Mouse (Mus musculus) liver, postnatal 0 days (tissue): ENCODE results near the gene Prdx5. TPM values are rescaled to one million over a fixed set of nuclear protein-coding genes. Genes with fewer than 3 reads are reported as not detected.
A peak's percentile ranks its signal among the peaks of the same experiment; 100 is the strongest.

ENCODE experiments used
- ATAC-seq: fragments of 200-750 bp; cut with Nextera tagmentation; 2 replicates; pipeline ENCODE4 v1.8.0; 2017; ENCODE audit warnings: mild to moderate bottlenecking, moderate library complexity
- DNase-seq: peaks from one replicate; pipeline ENCODE4 v3.0.0-alpha.2; 2016
- H3K27ac ChIP-seq: fragments of 300-500 bp; sonication (generic); 2 replicates; pipeline ENCODE4 v1.5.1; 2014; ENCODE audit warnings: antibody characterized with exemption, moderate library complexity, mild to moderate bottlenecking, low read depth
- H3K27me3 ChIP-seq: fragments of 300-500 bp; sonication (generic); 2 replicates; pipeline ENCODE4 v1.6.1; 2014; ENCODE audit warnings: low read length, control low read depth, mixed read lengths; ENCODE audit not compliant: insufficient read depth
- H3K36me3 ChIP-seq: fragments of 300-500 bp; sonication (generic); replicated peaks from 2 replicates; pipeline ENCODE4 v1.6.1; 2014; ENCODE audit warnings: mild to moderate bottlenecking, control low read depth, low read length, moderate library complexity, mixed read lengths; ENCODE audit not compliant: insufficient read depth
- H3K4me1 ChIP-seq: fragments of 300-500 bp; sonication (generic); 2 replicates; pipeline ENCODE4 v1.6.1; 2014; ENCODE audit warnings: antibody characterized with exemption, mild to moderate bottlenecking, control low read depth; ENCODE audit not compliant: insufficient read depth
- H3K4me2 ChIP-seq: fragments of 300-500 bp; sonication (generic); 2 replicates; pipeline ENCODE4 v1.6.1; 2014; ENCODE audit warnings: low read depth, mild to moderate bottlenecking, low read length, moderate library complexity, mixed read lengths
- H3K4me3 ChIP-seq: fragments of 300-500 bp; sonication (generic); 2 replicates; pipeline ENCODE4 v1.5.1; 2014; ENCODE audit warnings: low read depth, low read length
- H3K9ac ChIP-seq: fragments of 300-500 bp; sonication (generic); replicated peaks from 2 replicates; pipeline ENCODE4 v1.6.1; 2014; ENCODE audit warnings: mild to moderate bottlenecking, moderate library complexity
- H3K9me3 ChIP-seq: fragments of 300-500 bp; sonication (generic); 2 replicates; pipeline ENCODE4 v1.6.1; 2016; ENCODE audit warnings: mild to moderate bottlenecking, control low read depth, low read length, mixed read lengths
- CTCF ChIP-seq: sonication (generic); IDR thresholded peaks from 2 replicates; pipeline ENCODE4 v1.5.1; 2016; ENCODE audit warnings: antibody characterized with exemption, low read depth
- EP300 ChIP-seq: IDR thresholded peaks from 2 replicates; pipeline ENCODE4 v1.6.1; 2016; ENCODE audit warnings: antibody characterized with exemption, low read depth, mild to moderate bottlenecking
- WGBS: fragments of 180-500 bp; shearing (Covaris S2); extraction: QIAGEN DNeasy Blood & Tissue Kit; methylation state at CpG from one replicate; pipeline ENCODE4 v1.1.7; 2014; ENCODE audit not compliant: insufficient replicate concordance; 5-methylcytosine and 5-hydroxymethylcytosine counted together
- polyA plus RNA-seq: library from polyadenylated mRNA; unstranded; fragments of >200 nt; fragmentation: Nextera tagmentation; extraction: Ambion mirVana; gene quantifications from 2 replicates; pipeline ENCODE4 v1.2.1, GENCODE M21; 2015

The Prdx5 gene
- polyA plus RNA-seq, 1 experiment from 2014 or later, result 371 TPM

DNA sequence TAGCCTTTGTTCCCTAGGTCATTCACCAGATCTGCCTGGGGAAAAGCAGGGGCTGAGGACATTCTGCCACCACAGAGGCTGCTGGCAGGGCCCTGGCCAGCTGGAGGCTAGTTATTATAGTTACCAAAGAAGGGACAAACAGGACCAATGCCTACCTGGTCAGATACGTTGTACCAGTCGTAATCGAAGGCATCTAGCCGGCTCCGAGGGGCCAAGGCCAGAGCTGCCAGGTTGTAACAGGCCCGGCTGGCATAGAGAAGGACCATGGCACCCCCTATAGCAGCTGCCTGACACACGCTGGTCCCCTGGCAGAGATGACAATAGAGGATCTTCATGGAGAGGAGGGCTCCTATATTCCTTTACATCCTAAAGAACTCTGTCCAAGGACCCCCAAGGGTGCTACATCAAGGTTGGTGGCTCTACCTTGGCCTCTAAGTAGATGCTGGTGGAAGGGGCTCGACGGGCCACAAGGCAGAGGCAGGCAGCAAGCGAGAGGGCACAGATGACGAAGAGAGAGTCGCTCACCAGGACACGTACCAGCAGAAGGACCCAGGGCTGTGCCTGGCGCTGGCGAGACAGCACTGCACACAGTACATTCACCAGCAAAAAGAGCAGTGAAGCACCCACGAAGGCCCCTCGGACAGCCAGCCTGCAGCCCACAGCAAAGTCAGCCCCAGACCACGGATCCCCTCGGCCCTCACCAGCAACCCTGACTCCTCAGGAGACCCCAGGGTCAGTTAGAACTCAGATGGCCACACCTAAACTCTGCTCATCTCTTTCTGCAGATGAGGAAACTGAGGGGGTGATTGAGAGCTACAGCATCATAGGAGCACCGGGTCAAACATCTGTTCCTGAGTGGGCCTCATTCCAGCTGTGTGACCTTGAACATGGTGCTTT, 29.4 kb upstream of the Prdx5 start:
- Histone ChIP-seq H3K9ac (no peak overlapping the region), H3K36me3 (no peaks in the 10 kb centered on the region), H3K4me3 (no peak overlapping the region), H3K4me1 (peaks cover 14% of the 10 kb centered on the region), H3K9me3 (no peaks in the 10 kb centered on the region), H3K27ac (no peak overlapping the region), H3K27me3 (peaks cover 18% of the 10 kb centered on the region), H3K4me2 (no peak overlapping the region)
- TF ChIP-seq EP300 (no peak), CTCF (no peak)
- no peak for ATAC-seq
- 85% methylated on average over 20 of the region's 20 CpGs for WGBS
- DNase-seq, result no peak

DNA sequence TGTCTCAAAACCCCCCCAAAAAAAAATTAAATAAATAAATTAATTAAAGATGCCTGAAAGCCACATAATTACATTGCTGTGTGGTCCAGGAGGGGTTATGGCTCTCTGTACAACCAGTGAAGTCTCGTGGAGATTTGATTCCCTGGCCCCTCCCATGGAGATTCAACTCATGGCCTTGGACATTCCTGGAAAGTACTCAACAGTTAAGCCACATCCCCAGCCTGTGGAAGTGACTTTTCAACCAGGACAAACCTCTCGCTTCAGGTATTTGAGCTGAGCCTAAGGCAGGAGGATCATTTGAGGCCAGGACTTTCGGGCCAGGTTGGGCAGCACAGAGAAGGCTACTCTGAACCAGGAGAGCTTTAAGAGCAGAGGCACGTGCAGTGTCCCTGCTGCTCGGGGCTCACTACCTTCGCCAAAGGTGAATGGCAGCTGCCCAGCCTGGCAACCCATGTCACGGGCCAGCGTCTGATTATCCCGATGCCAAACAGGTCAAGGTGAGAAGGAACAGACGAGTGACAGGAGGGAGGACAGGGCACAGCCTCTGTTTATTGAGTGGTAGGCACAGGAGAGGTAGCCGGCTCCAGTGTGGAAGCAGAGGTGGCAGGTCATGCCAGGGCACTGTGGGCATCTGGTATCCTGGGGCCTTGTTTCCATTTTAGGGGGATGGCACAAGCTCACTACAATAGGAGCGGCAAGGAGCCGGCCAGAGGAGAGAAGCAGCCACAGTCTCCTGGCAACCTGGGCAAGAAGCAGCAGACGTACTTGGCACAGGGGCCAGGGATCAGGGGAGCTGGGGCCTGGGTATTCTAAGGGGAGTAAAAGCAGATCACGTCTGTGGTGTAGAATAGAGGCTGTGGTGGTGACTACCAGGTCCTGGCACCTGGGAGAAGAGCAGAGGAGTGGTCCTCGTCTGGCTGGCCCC, 27.9 kb upstream of the Prdx5 start:
- no peak for TF ChIP-seq EP300
- TF ChIP-seq CTCF, result no peak
- Histone ChIP-seq H3K9ac (no peak overlapping the region), H3K36me3 (no peaks in the 10 kb centered on the region), H3K4me3 (no peak overlapping the region), H3K27ac (no peak overlapping the region), H3K4me1 (peaks cover 17% of the 10 kb centered on the region), H3K9me3 (no peaks in the 10 kb centered on the region), H3K4me2 (no peak overlapping the region), H3K27me3 (peaks cover 33% of the 10 kb centered on the region)
- ATAC-seq (no peak), DNase-seq (no peak)
- WGBS, result 79% methylated on average over 16 of the region's 16 CpGs

DNA sequence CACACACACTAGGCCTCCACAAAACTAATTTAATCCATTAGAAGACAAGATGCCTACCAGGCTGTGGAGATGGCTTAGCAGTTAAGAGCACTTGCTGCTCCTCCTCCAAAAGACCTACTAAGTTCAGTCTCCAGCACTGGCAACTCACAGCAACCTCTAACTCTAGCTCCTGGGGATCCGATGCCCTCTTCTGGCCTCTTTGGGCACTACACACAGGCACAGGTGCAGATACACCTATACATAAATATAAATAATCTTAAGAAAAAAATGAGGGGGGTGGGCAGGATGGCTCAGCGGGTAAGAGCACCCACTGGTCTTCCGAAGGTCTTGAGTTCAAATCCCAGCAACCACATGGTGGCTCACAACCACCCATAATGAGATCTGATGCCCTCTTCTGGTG, 26.4 kb upstream of the Prdx5 start:
- TF ChIP-seq EP300 (no peak), CTCF (peak; percentile 67)
- Histone ChIP-seq H3K9ac (no peak overlapping the region), H3K4me3 (no peak overlapping the region), H3K4me1 (peaks cover 15% of the 10 kb centered on the region), H3K36me3 (no peaks in the 10 kb centered on the region), H3K4me2 (no peak overlapping the region), H3K9me3 (no peaks in the 10 kb centered on the region), H3K27me3 (peaks cover 48% of the 10 kb centered on the region), H3K27ac (no peak overlapping the region)
- DNase-seq (peak; percentile 54), ATAC-seq (no peak)
- 29% methylated on average over 3 of the region's 3 CpGs for WGBS

DNA sequence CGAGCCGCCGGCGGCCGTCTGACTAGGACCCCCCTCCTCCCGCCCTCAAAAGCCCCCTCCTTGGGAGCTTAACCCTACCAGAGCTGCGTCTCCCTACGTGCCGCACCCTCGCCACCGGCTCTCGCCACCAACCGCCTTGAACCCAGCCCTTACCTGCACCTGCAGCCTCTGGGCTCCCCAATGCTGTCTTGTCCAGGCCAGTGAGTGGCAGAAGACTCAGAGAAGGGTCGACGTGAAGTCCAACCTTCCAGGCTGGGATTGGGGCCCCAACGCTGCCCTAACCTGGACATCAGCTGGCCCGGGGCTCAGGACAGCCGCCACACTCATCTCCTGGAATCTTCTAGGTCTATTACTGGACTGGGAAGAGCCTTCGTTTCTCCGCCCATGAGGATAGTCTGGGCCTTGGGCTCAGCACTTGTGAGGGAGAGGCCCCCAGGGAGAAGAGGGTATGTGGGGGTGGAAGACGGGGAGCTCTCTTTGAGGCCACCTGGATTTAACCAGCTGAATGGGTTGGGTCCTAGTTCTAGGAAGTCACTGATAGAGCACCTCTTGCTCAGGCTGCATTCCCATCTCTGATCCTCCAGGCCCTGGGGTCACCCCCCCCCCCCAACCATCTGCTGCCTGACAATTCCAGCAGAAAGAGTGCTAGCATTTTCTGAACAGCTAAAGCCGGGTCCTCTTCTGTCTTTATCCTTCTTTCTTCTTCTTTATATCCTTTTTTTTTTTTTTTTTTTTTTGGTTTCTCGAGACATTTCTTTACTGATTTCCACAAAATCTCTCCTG, 24.5 kb upstream of the Prdx5 start, which contains the start of gene Kcnk4:
Gene Kcnk4 (minus strand): TSS at position 321 of the 783 bp plus-strand sequence.
- Histone ChIP-seq H3K36me3 (no peaks in the 10 kb centered on the region), H3K9ac (no peak within 1 kb of the TSS), H3K4me1 (peaks cover 6% of the 10 kb centered on the region), H3K4me2 (peak within 1 kb of the TSS; percentile 61), H3K9me3 (no peaks in the 10 kb centered on the region), H3K4me3 (peak within 1 kb of the TSS; percentile 38), H3K27ac (no peak within 1 kb of the TSS), H3K27me3 (peaks cover 56% of the 10 kb centered on the region)
- DNase-seq, result no peak
- WGBS, result 16% methylated on average over 23 of the region's 23 CpGs
- TF ChIP-seq EP300, result no peak
- TF ChIP-seq CTCF, result no peak
- ATAC-seq, result no peak

DNA sequence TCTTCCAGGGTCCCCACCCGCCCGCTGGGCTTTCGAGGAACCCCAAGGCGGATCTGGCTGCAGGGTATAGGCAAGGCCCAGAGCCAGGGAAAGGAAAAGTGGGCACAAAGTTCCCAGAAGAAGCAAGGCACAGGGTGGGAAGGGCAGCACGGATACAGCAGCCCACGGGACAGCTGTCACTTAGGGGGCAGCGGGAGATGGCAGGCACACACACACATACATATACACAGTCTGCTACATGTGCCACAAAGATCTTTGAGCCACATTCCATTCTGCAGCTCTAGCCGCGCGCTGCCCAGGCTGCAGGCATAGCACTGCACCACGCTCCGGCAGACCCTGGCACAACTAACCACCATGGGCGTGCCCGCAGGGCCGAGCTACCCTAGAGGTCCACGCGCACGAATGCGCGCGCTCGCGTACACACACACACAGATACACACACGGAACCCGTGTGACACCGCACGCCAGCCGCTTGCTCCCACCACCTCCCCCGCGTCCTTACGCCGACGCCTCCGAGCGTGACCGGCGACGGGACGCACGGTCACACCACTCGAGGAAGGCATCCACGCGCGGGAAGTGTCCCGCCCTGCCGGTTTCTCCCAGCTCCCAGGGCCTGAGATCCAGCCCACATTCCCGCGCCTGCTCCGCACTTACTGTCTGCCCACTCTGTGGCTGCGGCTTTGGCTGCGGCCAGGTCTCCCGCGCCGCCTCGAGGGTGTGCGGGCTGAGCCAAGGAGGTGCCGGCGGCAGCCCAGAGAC, 23.7 kb upstream of the Prdx5 start:
- no peak overlapping the region for H3K27ac ChIP-seq
- TF ChIP-seq CTCF (no peak), EP300 (no peak)
- H3K4me2 ChIP-seq, result peak overlapping the region; percentile 61
- H3K27me3 ChIP-seq, result peaks cover 59% of the 10 kb centered on the region
- WGBS, result 8% methylated on average over 57 of the region's 58 CpGs
- 0 out of 2 replicates have a peak, but pooled peaks have one; percentile 16 for ATAC-seq
- no peak overlapping the region for H3K9ac ChIP-seq
- no peaks in the 10 kb centered on the region for H3K36me3 ChIP-seq
- no peaks in the 10 kb centered on the region for H3K9me3 ChIP-seq
- peaks cover 6% of the 10 kb centered on the region for H3K4me1 ChIP-seq
- H3K4me3 ChIP-seq, result peak overlapping the region; percentile 38
- no peak for DNase-seq
